Mouse (Mus musculus) megakaryocyte, embryonic 14.5 days (primary cell): ENCODE results near the gene Kcnj9.

ENCODE experiments used
- FLI1 ChIP-seq: IDR thresholded peaks from 2 replicates; pipeline ENCODE4 v1.6.1; 2012; ENCODE audit warnings: low read length, inconsistent platforms, mixed read lengths
- GATA1 ChIP-seq: IDR thresholded peaks from 3 replicates; pipeline ENCODE4 v1.6.1; 2012; ENCODE audit warnings: mixed read lengths, low read length, inconsistent platforms, borderline replicate concordance

GRCm38 (mm10) chr1:172355336-172355735 is 26.2 kb upstream of the Kcnj9 start:
- no peak for TF ChIP-seq GATA1
- TF ChIP-seq FLI1, result no peak
